Mouse (Mus musculus) G1E (cell line): ENCODE measurements around the gene Mia3.

ENCODE experiments used
- CTCF ChIP-seq: IDR thresholded peaks from 2 replicates; pipeline ENCODE4 v1.5.1; 2012; ENCODE audit warnings: low read depth, low read length, inconsistent platforms, mixed read lengths
- GATA1 ChIP-seq: IDR thresholded peaks from 2 replicates; pipeline ENCODE4 v1.6.1; 2012; ENCODE audit warnings: borderline replicate concordance, low read length, inconsistent platforms, mixed read lengths

DNA sequence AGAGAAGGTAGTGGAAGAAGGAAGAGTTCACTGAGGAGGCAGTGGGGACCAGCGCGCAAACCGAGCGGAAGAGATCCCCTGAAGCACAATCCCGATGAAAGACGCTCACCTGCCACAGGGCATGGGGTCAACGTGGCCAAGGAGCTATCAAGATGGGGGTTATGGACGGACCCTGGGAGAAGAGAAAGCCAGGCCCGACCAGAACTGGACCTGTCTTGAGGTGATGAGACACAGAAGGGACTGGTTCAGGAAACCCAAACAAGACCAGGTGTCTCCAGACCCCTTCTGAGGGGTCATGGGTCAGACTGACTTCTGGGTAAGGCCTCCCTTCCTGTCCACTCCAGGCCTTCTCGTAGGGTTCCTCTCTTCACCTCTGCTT, 23.5 kb downstream of the Mia3 start:
- TF ChIP-seq CTCF (no peak), GATA1 (no peak)
